Mouse (Mus musculus): ENCODE measurements around the gene Slc16a4. TPM values are rescaled to one million over a fixed set of nuclear protein-coding genes. Genes with fewer than 3 reads are reported as not detected.

Slc16a4 gene
- total RNA-seq, 1 experiment from 2014 or later: not detected

GRCm38 (mm10) chr3:107343971-107344370, 52.9 kb downstream of the Slc16a4 start:
- ATAC-seq (replicated peaks in 1 of 2; ENCODE audit: insufficient read depth in 1 of 2, low FRiP score in 2 of 2, low TSS enrichment in 1 of 2, low read depth in 1 of 2, poor library complexity in 2 of 2, severe bottlenecking in 2 of 2): no peak

- ATAC-seq (replicated peaks in 1 of 2; ENCODE audit: insufficient read depth in 1 of 2, low FRiP score in 2 of 2, low TSS enrichment in 1 of 2, low read depth in 1 of 2, poor library complexity in 2 of 2, severe bottlenecking in 2 of 2): peak in 1 of 2 experiments; percentile 59; a peak in 2 of 4 replicates
These were observed 54.1 kb downstream of the Slc16a4 start for GRCm38 (mm10) chr3:107345033-107345725.

GRCm38 (mm10) chr3:107349006-107349405, 58.0 kb downstream of the Slc16a4 start:
- no peak for ATAC-seq (replicated peaks in 1 of 2; ENCODE audit: insufficient read depth in 1 of 2, low FRiP score in 2 of 2, low TSS enrichment in 1 of 2, low read depth in 1 of 2, poor library complexity in 2 of 2, severe bottlenecking in 2 of 2)

GRCm38 (mm10) chr3:107351706-107352105, 60.7 kb downstream of the Slc16a4 start:
- ATAC-seq (replicated peaks in 1 of 2; ENCODE audit: insufficient read depth in 1 of 2, low FRiP score in 2 of 2, low TSS enrichment in 1 of 2, low read depth in 1 of 2, poor library complexity in 2 of 2, severe bottlenecking in 2 of 2): no peak

GRCm38 (mm10) chr3:107355618-107356260, 64.7 kb downstream of the Slc16a4 start:
- ATAC-seq (replicated peaks in 1 of 2; ENCODE audit: insufficient read depth in 1 of 2, low FRiP score in 2 of 2, low TSS enrichment in 1 of 2, low read depth in 1 of 2, poor library complexity in 2 of 2, severe bottlenecking in 2 of 2): no peak

- peak; percentile 88 to 93 for ATAC-seq (replicated peaks in 1 of 2; ENCODE audit: insufficient read depth in 1 of 2, low FRiP score in 2 of 2, low TSS enrichment in 1 of 2, low read depth in 1 of 2, poor library complexity in 2 of 2, severe bottlenecking in 2 of 2)
These were observed 66.0 kb downstream of the Slc16a4 start for GRCm38 (mm10) chr3:107356964-107357441.

GRCm38 (mm10) chr3:107357700-107358234, 66.7 kb downstream of the Slc16a4 start:
- no peak for ATAC-seq (replicated peaks in 1 of 2; ENCODE audit: insufficient read depth in 1 of 2, low FRiP score in 2 of 2, low TSS enrichment in 1 of 2, low read depth in 1 of 2, poor library complexity in 2 of 2, severe bottlenecking in 2 of 2)

GRCm38 (mm10) chr3:107360341-107360740, 69.3 kb downstream of the Slc16a4 start:
- ATAC-seq (replicated peaks in 1 of 2; ENCODE audit: insufficient read depth in 1 of 2, low FRiP score in 2 of 2, low TSS enrichment in 1 of 2, low read depth in 1 of 2, poor library complexity in 2 of 2, severe bottlenecking in 2 of 2): no peak

Other genes with a start within 250 kb of the Slc16a4 start
- not detected in 2 replicates for gene Kcna2, start 190.1 kb upstream of the Slc16a4 start, total RNA-seq (2017)
- not detected in 2 replicates for gene Kcna10, start 108.2 kb upstream of the Slc16a4 start, total RNA-seq (2017)
- not detected in 2 replicates for gene Cym, start 69.5 kb upstream of the Slc16a4 start, total RNA-seq (2017)
- gene A630076J17Rik, start 60.6 kb upstream of the Slc16a4 start, total RNA-seq (2017): not detected in 2 replicates
- gene Prok1, start 51.5 kb upstream of the Slc16a4 start, total RNA-seq (2017): not detected in 2 replicates
- 43.8 and 51.2 TPM in 2 replicates for gene Lamtor5, start 12.4 kb upstream of the Slc16a4 start, total RNA-seq (2017)
- 34.5 and 34.9 TPM in 2 replicates for gene Rbm15, start 42.4 kb downstream of the Slc16a4 start, total RNA-seq (2017)
- not detected in 2 replicates for gene Kcnc4, start 168.3 kb downstream of the Slc16a4 start, total RNA-seq (2017)
- gene Slc6a17, start 226.8 kb downstream of the Slc16a4 start, total RNA-seq (2017): 0.19 and 2.8 TPM in 2 replicates

Data from hematopoietic stem cell, adult 5-6 weeks (primary cell).